Mouse (Mus musculus) MEL (cell line): ENCODE results near the gene Lrrn4cl. TPM values are rescaled to one million over a fixed set of nuclear protein-coding genes. Genes with fewer than 3 reads are reported as not detected.

Experiments used
- DNase-seq: peaks from one replicate; pipeline ENCODE4 v3.0.0; 2011; ENCODE audit warnings: low read depth, low spot score
- H3K27ac ChIP-seq: 2 replicates; pipeline ENCODE4 v1.5.1; 2012; ENCODE audit warnings: low read depth, mild to moderate bottlenecking, control low read depth, low read length, moderate library complexity; ENCODE audit not compliant: control insufficient read depth
- H3K27me3 ChIP-seq, 2 experiments: fragments of 150-350 bp in 1 of 2; sonication (generic) in 1 of 2; 2 replicates each; pipeline ENCODE4 v1.6.1; 2012; ENCODE audit warnings: low read length in 2 of 2, mild to moderate bottlenecking in 2 of 2, improper control_type of control experiment in 1 of 2, moderate library complexity in 1 of 2; ENCODE audit not compliant: insufficient read depth in 2 of 2, control insufficient read depth in 1 of 2
- H3K36me3 ChIP-seq, 2 experiments: 2 replicates each; pipeline ENCODE4 v1.6.1; 2012 to 2014; ENCODE audit warnings: low read length in 2 of 2, improper control_type of control experiment in 1 of 2, inconsistent platforms in 1 of 2, mild to moderate bottlenecking in 1 of 2; ENCODE audit not compliant: insufficient read depth in 2 of 2, control insufficient read depth in 1 of 2
- H3K4me1 ChIP-seq, 2 experiments: fragments of 150-350 bp in 1 of 2; sonication (generic) in 1 of 2; 2 replicates each; pipeline ENCODE4 v1.6.1; 2012; ENCODE audit warnings: low read length in 2 of 2, improper control_type of control experiment in 1 of 2, mild to moderate bottlenecking in 1 of 2; ENCODE audit not compliant: insufficient read depth in 2 of 2, control insufficient read depth in 1 of 2
- H3K4me3 ChIP-seq, 2 experiments: fragments of 150-350 bp in 1 of 2; sonication (generic) in 1 of 2; 2 replicates each; pipeline ENCODE4 v1.5.1; 2012; ENCODE audit warnings: low read depth in 2 of 2, low read length in 2 of 2, mild to moderate bottlenecking in 2 of 2, moderate library complexity in 2 of 2, control low read depth in 1 of 2, improper control_type of control experiment in 1 of 2; ENCODE audit not compliant: control insufficient read depth in 1 of 2, insufficient read depth in 1 of 2
- H3K79me2 ChIP-seq: 2 replicates; pipeline ENCODE4 v1.6.1; 2012; ENCODE audit warnings: mild to moderate bottlenecking, low read length, moderate library complexity; ENCODE audit not compliant: control insufficient read depth, poor library complexity, insufficient read depth
- H3K9ac ChIP-seq: 2 replicates; pipeline ENCODE4 v1.6.1; 2012; ENCODE audit warnings: low read depth, mild to moderate bottlenecking, control low read depth, low read length, moderate library complexity; ENCODE audit not compliant: control insufficient read depth, poor library complexity, severe bottlenecking
- H3K9me3 ChIP-seq: fragments of 150-350 bp; sonication (generic); replicated peaks from 2 replicates; pipeline ENCODE4 v1.6.1; 2012; ENCODE audit warnings: mild to moderate bottlenecking, low read length, improper control_type of control experiment, moderate library complexity; ENCODE audit not compliant: insufficient read depth
- BHLHE40 ChIP-seq: IDR thresholded peaks from 2 replicates; pipeline ENCODE4 v1.6.1; 2012; ENCODE audit warnings: low read depth, mild to moderate bottlenecking, inconsistent platforms, low read length, improper control_type of control experiment, borderline replicate concordance
- CHD1 ChIP-seq: IDR thresholded peaks from 2 replicates; pipeline ENCODE4 v1.6.1; 2012; ENCODE audit warnings: low read depth, mild to moderate bottlenecking, inconsistent platforms, low read length, improper control_type of control experiment
- CHD2 ChIP-seq: IDR thresholded peaks from 2 replicates; pipeline ENCODE4 v1.6.1; 2011; ENCODE audit warnings: low read length, improper control_type of control experiment
- CTCF ChIP-seq, 3 experiments: IDR thresholded peaks in 2 of 3; conservative IDR thresholded peaks in 1 of 3; 2 replicates each; pipeline ENCODE4 v1.5.1; 2011 to 2012; ENCODE audit warnings: low read length in 3 of 3, low read depth in 2 of 3, mild to moderate bottlenecking in 2 of 3, improper control_type of control experiment in 1 of 3, inconsistent platforms in 1 of 3, mixed read lengths in 1 of 3, moderate library complexity in 1 of 3; ENCODE audit not compliant: control insufficient read depth in 1 of 3, insufficient read depth in 1 of 3, poor library complexity in 1 of 3, severe bottlenecking in 1 of 3
- E2F4 ChIP-seq: IDR thresholded peaks from 2 replicates; pipeline ENCODE4 v1.6.1; 2011; ENCODE audit warnings: low read depth, low read length, improper control_type of control experiment, borderline replicate concordance
- ELF1 ChIP-seq: IDR thresholded peaks from 2 replicates; pipeline ENCODE4 v1.6.1; 2014; ENCODE audit warnings: low read depth, mild to moderate bottlenecking, inconsistent platforms, low read length, improper control_type of control experiment, moderate library complexity
- EP300 ChIP-seq, 2 experiments: IDR thresholded peaks; 2 replicates each; pipeline ENCODE4 v1.6.1; 2011; ENCODE audit warnings: improper control_type of control experiment in 2 of 2, low read length in 2 of 2, low read depth in 1 of 2, mild to moderate bottlenecking in 1 of 2
- ETS1 ChIP-seq: IDR thresholded peaks from 2 replicates; pipeline ENCODE4 v1.6.1; 2012; ENCODE audit warnings: low read depth, mild to moderate bottlenecking, inconsistent platforms, low read length, improper control_type of control experiment, moderate library complexity
- GABPA ChIP-seq: IDR thresholded peaks from 2 replicates; pipeline ENCODE4 v1.6.1; 2012; ENCODE audit warnings: low read depth, mild to moderate bottlenecking, inconsistent platforms, low read length, improper control_type of control experiment, moderate library complexity
- GATA1 ChIP-seq: IDR thresholded peaks from 2 replicates; pipeline ENCODE4 v1.6.1; 2011; ENCODE audit warnings: low read depth, low read length, improper control_type of control experiment
- HCFC1 ChIP-seq: IDR thresholded peaks from 2 replicates; pipeline ENCODE4 v1.6.1; 2012; ENCODE audit warnings: low read depth, mild to moderate bottlenecking, inconsistent platforms, low read length, improper control_type of control experiment, moderate library complexity
- KAT2A ChIP-seq: conservative IDR thresholded peaks from 2 replicates; pipeline ENCODE4 v1.6.1; 2012; ENCODE audit warnings: low read depth, low read length, improper control_type of control experiment, inconsistent platforms
- MAFK ChIP-seq: IDR thresholded peaks from 2 replicates; pipeline ENCODE4 v1.6.1; 2011; ENCODE audit warnings: low read depth, mild to moderate bottlenecking, low read length, improper control_type of control experiment, borderline replicate concordance
- MAX ChIP-seq: IDR thresholded peaks from 2 replicates; pipeline ENCODE4 v1.6.1; 2011; ENCODE audit warnings: low read length, improper control_type of control experiment
- MAZ ChIP-seq: IDR thresholded peaks from 2 replicates; pipeline ENCODE4 v1.6.1; 2012; ENCODE audit warnings: low read depth, mild to moderate bottlenecking, inconsistent platforms, low read length, improper control_type of control experiment
- MEF2A ChIP-seq: IDR thresholded peaks from 2 replicates; pipeline ENCODE4 v1.6.1; 2014; ENCODE audit warnings: low read depth, mild to moderate bottlenecking, inconsistent platforms, low read length, improper control_type of control experiment; ENCODE audit not compliant: poor library complexity, insufficient replicate concordance, severe bottlenecking; ENCODE audit errors: extremely low read depth
- MXI1 ChIP-seq: IDR thresholded peaks from 2 replicates; pipeline ENCODE4 v1.6.1; 2011; ENCODE audit warnings: mild to moderate bottlenecking, low read depth, low read length, improper control_type of control experiment
- MYB ChIP-seq: IDR thresholded peaks from 2 replicates; pipeline ENCODE4 v1.6.1; 2011; ENCODE audit warnings: mild to moderate bottlenecking, low read depth, low read length, improper control_type of control experiment
- MYC ChIP-seq: IDR thresholded peaks from 2 replicates; pipeline ENCODE4 v1.6.1; 2011; ENCODE audit warnings: low read depth, mild to moderate bottlenecking, low read length, improper control_type of control experiment, moderate library complexity
- NELFE ChIP-seq: IDR thresholded peaks from 2 replicates; pipeline ENCODE4 v1.6.1; 2011; ENCODE audit warnings: low read depth, low read length, improper control_type of control experiment
- NRF1 ChIP-seq: IDR thresholded peaks from 2 replicates; pipeline ENCODE4 v1.6.1; 2014; ENCODE audit warnings: low read depth, mild to moderate bottlenecking, inconsistent platforms, low read length, improper control_type of control experiment, moderate library complexity; ENCODE audit not compliant: poor library complexity, insufficient read depth, severe bottlenecking
- POLR2A ChIP-seq, 2 experiments: IDR thresholded peaks; 2 replicates each; pipeline ENCODE4 v1.6.1; 2011 to 2012; ENCODE audit warnings: low read length in 2 of 2, mild to moderate bottlenecking in 2 of 2, control low read depth in 1 of 2, improper control_type of control experiment in 1 of 2, low read depth in 1 of 2, moderate library complexity in 1 of 2; ENCODE audit not compliant: control insufficient read depth in 1 of 2, insufficient read depth in 1 of 2, poor library complexity in 1 of 2
- POLR2AphosphoS2 ChIP-seq: IDR thresholded peaks from 2 replicates; pipeline ENCODE4 v1.6.1; 2011; ENCODE audit warnings: low read length, improper control_type of control experiment
- POLR2AphosphoS5 ChIP-seq: IDR thresholded peaks from 2 replicates; pipeline ENCODE4 v1.6.1; 2012; ENCODE audit warnings: low read depth, borderline replicate concordance, mild to moderate bottlenecking, inconsistent platforms, low read length, moderate library complexity, mixed read lengths
- RCOR1 ChIP-seq: IDR thresholded peaks from 2 replicates; pipeline ENCODE4 v1.6.1; 2012; ENCODE audit warnings: low read depth, mild to moderate bottlenecking, inconsistent platforms, low read length, improper control_type of control experiment
- SIN3A ChIP-seq: IDR thresholded peaks from 2 replicates; pipeline ENCODE4 v1.6.1; 2012; ENCODE audit warnings: low read length, improper control_type of control experiment, inconsistent platforms
- SMC3 ChIP-seq: IDR thresholded peaks from 2 replicates; pipeline ENCODE4 v1.6.1; 2011; ENCODE audit warnings: low read depth, low read length, improper control_type of control experiment
- TAL1 ChIP-seq: IDR thresholded peaks from 2 replicates; pipeline ENCODE4 v1.6.1; 2012; ENCODE audit warnings: mild to moderate bottlenecking, inconsistent platforms, low read length, moderate library complexity, mixed read lengths
- TBP ChIP-seq: IDR thresholded peaks from 2 replicates; pipeline ENCODE4 v1.8.0; 2011; ENCODE audit warnings: low read depth, low read length, improper control_type of control experiment
- TCF12 ChIP-seq: IDR thresholded peaks from 2 replicates; pipeline ENCODE4 v1.6.1; 2014; ENCODE audit warnings: low read depth, mild to moderate bottlenecking, inconsistent platforms, low read length, improper control_type of control experiment, moderate library complexity
- USF1 ChIP-seq: IDR thresholded peaks from 2 replicates; pipeline ENCODE4 v1.6.1; 2014; ENCODE audit warnings: low read depth, mild to moderate bottlenecking, inconsistent platforms, low read length, improper control_type of control experiment, moderate library complexity
- USF2 ChIP-seq, 2 experiments: IDR thresholded peaks; 2 replicates each; pipeline ENCODE4 v1.6.1; 2011 to 2012; ENCODE audit warnings: improper control_type of control experiment in 2 of 2, low read length in 2 of 2, borderline replicate concordance in 1 of 2, inconsistent platforms in 1 of 2, low read depth in 1 of 2, mild to moderate bottlenecking in 1 of 2; ENCODE audit not compliant: insufficient read depth in 1 of 2
- ZKSCAN1 ChIP-seq: IDR thresholded peaks from 2 replicates; pipeline ENCODE4 v1.6.1; 2012; ENCODE audit warnings: low read depth, mild to moderate bottlenecking, inconsistent platforms, low read length, improper control_type of control experiment, moderate library complexity
- ZMIZ1 ChIP-seq: IDR thresholded peaks from 2 replicates; pipeline ENCODE4 v1.6.1; 2012; ENCODE audit warnings: low read depth, mild to moderate bottlenecking, inconsistent platforms, low read length, improper control_type of control experiment, moderate library complexity
- ZNF384 ChIP-seq: IDR thresholded peaks from 2 replicates; pipeline ENCODE4 v1.6.1; 2012; ENCODE audit warnings: low read depth, mild to moderate bottlenecking, inconsistent platforms, low read length, improper control_type of control experiment
- polyA plus RNA-seq, 2 experiments: library from polyadenylated mRNA; stranded (reverse) in 1 of 2; unstranded in 1 of 2; fragments of >175 nt in 1 of 2; fragments of >200 nt in 1 of 2; gene quantifications; 2 replicates each; pipeline versions ENCODE4 v1.2.1 to v1.2.4; 2012; ENCODE audit warnings: low replicate concordance in 2 of 2, low read depth in 1 of 2; ENCODE audit not compliant: insufficient read length in 2 of 2, insufficient read depth in 1 of 2, missing spikeins in 1 of 2
- total RNA-seq: library from RNA; depleted of rRNA; stranded (reverse); fragments of 300-350 nt; gene quantifications from 2 replicates; pipeline ENCODE4 v1.2.3, GENCODE M21; 2012

Gene Lrrn4cl
- total and polyA plus RNA-seq, 3 experiments: 0.15 to 0.54 TPM; not detected in 1

GRCm38 (mm10) chr19:8887585-8888463, 37.3 kb downstream of the Lrrn4cl start:
- peak overlapping the region; percentile 91 for H3K27ac ChIP-seq
- H3K4me1 ChIP-seq: peaks cover 0 to 13% of the 10 kb centered on the region in 2 experiments; a peak in 1 of 4 replicates
- DNase-seq: peak; percentile 64
- H3K79me2 ChIP-seq: peaks cover 26% of the 10 kb centered on the region
- H3K36me3 ChIP-seq: peaks cover 0 to 32% of the 10 kb centered on the region in 2 experiments; a peak in 2 of 4 replicates
- H3K9ac ChIP-seq: peak overlapping the region; percentile 94
- H3K9me3 ChIP-seq: no peaks in the 10 kb centered on the region
- peak overlapping the region; percentile 75 to 85 for H3K4me3 ChIP-seq
- no peaks in the 10 kb centered on the region for H3K27me3 ChIP-seq
- TF ChIP-seq TBP (no peak), POLR2AphosphoS5 (0 out of 2 replicates have a peak, but pooled peaks have one; percentile 1), GATA1 (peak; percentile 40), NELFE (no peak; the same call in 1 of the 2 replicates), CHD1 (peak; percentile 98), USF1 (no peak), ELF1 (no peak), CTCF (IDR thresholded peaks at IDR 0.05 in 2 of 3, conservative IDR thresholded peaks at IDR 0.05 in 1 of 3; ENCODE audit: control insufficient read depth in 1 of 3, insufficient read depth in 1 of 3, low read depth in 2 of 3, low read length in 3 of 3, poor library complexity in 1 of 3, severe bottlenecking in 1 of 3) (no peak), GABPA (no peak), MYC (peak; percentile 97), KAT2A (peak; percentile 65), SMC3 (peak; percentile 29; the same call in 1 of the 2 replicates), MAX (peak; percentile 95), ZKSCAN1 (no peak), POLR2A (IDR thresholded peaks at IDR 0.05; ENCODE audit: control insufficient read depth in 1 of 2, insufficient read depth in 1 of 2, low read depth in 1 of 2, low read length in 2 of 2, poor library complexity in 1 of 2) (peak; percentile 41 to 52; a peak in 3 of 4 replicates), TAL1 (no peak), POLR2AphosphoS2 (peak; percentile 94), MYB (peak; percentile 36; the same call in 1 of the 2 replicates), MAZ (0 out of 2 replicates have a peak, but pooled peaks have one; percentile 65), HCFC1 (no peak; the same call in 1 of the 2 replicates), NRF1 (no peak), BHLHE40 (peak; percentile 80), E2F4 (peak; percentile 74; the same call in 1 of the 2 replicates), ETS1 (peak; percentile 61; the same call in 1 of the 2 replicates), SIN3A (peak; percentile 84), CHD2 (no peak; the same call in 1 of the 2 replicates), USF2 (IDR thresholded peaks at IDR 0.05; ENCODE audit: borderline replicate concordance in 1 of 2, insufficient read depth in 1 of 2, low read depth in 1 of 2, low read length in 2 of 2) (no peak), EP300 (IDR thresholded peaks at IDR 0.05; ENCODE audit: low read depth in 1 of 2, low read length in 2 of 2) (no peak), RCOR1 (peak; percentile 65), MEF2A (no peak), MAFK (peak; percentile 40; the same call in 1 of the 2 replicates), ZMIZ1 (peak; percentile 78), ZNF384 (no peak), TCF12 (no peak), MXI1 (peak; percentile 95)
